Comparison of ENCODE assay signal across 17 mouse cellular contexts in genomic region chr5:82664121-82664520, GRCm38 (mm10).
"Had no signal": no experiment of that assay in that cellular context is flagged by ENCODE, and none has a peak within 500 bp of the region (broad histone marks: within the 10 kb centered on the region; RNA-seq: fewer than 3 reads in every experiment).

No protein-coding gene starts in this region.

- H3K4me2 ChIP-seq: lung, embryonic 15.5 days; midbrain, embryonic 11.5 days; midbrain, embryonic 13.5 days; midbrain, embryonic 15.5 days; neural tube, embryonic 12.5 days; stomach, embryonic 15.5 days had no signal

- H3K36me3 ChIP-seq: lung, embryonic 15.5 days; midbrain, embryonic 13.5 days; midbrain, embryonic 15.5 days; neural tube, embryonic 12.5 days; stomach, embryonic 15.5 days had no signal

- H3K9me3 ChIP-seq: lung, embryonic 15.5 days; megakaryocyte, embryonic 14.5 days; midbrain, embryonic 13.5 days; midbrain, embryonic 15.5 days; neural tube, embryonic 12.5 days; stomach, embryonic 15.5 days had no signal

- H3K27me3 ChIP-seq: lung, embryonic 15.5 days; megakaryocyte, embryonic 14.5 days; midbrain, embryonic 13.5 days; midbrain, embryonic 15.5 days; neural tube, embryonic 12.5 days; stomach, embryonic 15.5 days had no signal

- H3K27ac ChIP-seq: lung, embryonic 15.5 days; macrophage; midbrain, embryonic 13.5 days; midbrain, embryonic 15.5 days; neural tube, embryonic 12.5 days; stomach, embryonic 15.5 days; stomach, postnatal 0 days had no signal

- H3K4me3 ChIP-seq: lung, embryonic 15.5 days; megakaryocyte, embryonic 14.5 days; midbrain, embryonic 13.5 days; midbrain, embryonic 15.5 days; neural tube, embryonic 12.5 days; stomach, embryonic 15.5 days had no signal

- H3K9ac ChIP-seq: lung, embryonic 15.5 days; midbrain, embryonic 13.5 days; midbrain, embryonic 15.5 days; neural tube, embryonic 12.5 days; stomach, embryonic 15.5 days had no signal

- DNase-seq: lung, adult 2 months; lung, postnatal 14 days; lung, postnatal 36 days; right cerebral cortex, postnatal 14 days; thymus, adult 2 months; thymus, postnatal 25 days; thymus, postnatal 4 days had no signal

- H3K4me1 ChIP-seq: lung, embryonic 15.5 days; megakaryocyte, embryonic 14.5 days; midbrain, embryonic 13.5 days; midbrain, embryonic 15.5 days; neural tube, embryonic 12.5 days; stomach, embryonic 15.5 days had no signal

- ATAC-seq: lung, postnatal 0 days; midbrain, embryonic 13.5 days; midbrain, embryonic 15.5 days had no signal
